Mouse (Mus musculus) bone marrow macrophage, adult 2 months (primary cell): ENCODE results near the gene Slc30a10.

Source experiments
- CTCF ChIP-seq: IDR thresholded peaks from 2 replicates; pipeline ENCODE4 v1.5.1; 2012; ENCODE audit warnings: low read depth, mild to moderate bottlenecking, low read length, moderate library complexity
- POLR2A ChIP-seq: IDR thresholded peaks from 2 replicates; pipeline ENCODE4 v1.6.1; 2012; ENCODE audit warnings: mild to moderate bottlenecking, low read depth, low read length, borderline replicate concordance

DNA sequence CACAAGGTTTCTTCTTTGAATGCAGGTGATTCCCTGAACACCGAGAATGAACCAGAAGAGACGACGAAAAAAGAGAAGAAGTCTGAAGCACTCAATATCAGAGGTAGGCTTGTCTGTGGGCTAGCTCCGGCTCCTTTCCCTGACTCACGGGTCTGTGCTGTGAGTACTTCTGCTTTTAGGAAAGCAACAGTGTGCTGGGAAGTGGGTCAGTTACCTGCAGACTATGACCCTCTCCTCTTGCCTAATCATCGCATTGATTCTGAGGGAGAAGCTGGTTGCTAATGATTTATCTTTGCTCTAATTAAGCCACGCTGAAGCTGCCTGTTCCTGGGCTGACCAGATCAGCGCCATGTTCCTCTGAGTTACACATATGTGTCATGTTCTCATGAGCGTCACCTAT lies 1.7 kb downstream of the Slc30a10 start:
- TF ChIP-seq CTCF (no peak), POLR2A (no peak)
